Mouse (Mus musculus) colon, adult 2 months (tissue): ENCODE data around the gene Ikzf5. TPM values are rescaled to one million over a fixed set of nuclear protein-coding genes. Genes with fewer than 3 reads are reported as not detected.

ENCODE experiments used
- polyA plus RNA-seq: library from polyadenylated mRNA; depleted of rRNA; stranded (reverse); fragments of >200 nt; gene quantifications from 2 replicates; pipeline ENCODE4 v1.2.3, GENCODE M21; 2012; rRNA removed

Gene Ikzf5
- 6.4 and 7.0 TPM in 2 replicates for polyA plus RNA-seq

DNA sequence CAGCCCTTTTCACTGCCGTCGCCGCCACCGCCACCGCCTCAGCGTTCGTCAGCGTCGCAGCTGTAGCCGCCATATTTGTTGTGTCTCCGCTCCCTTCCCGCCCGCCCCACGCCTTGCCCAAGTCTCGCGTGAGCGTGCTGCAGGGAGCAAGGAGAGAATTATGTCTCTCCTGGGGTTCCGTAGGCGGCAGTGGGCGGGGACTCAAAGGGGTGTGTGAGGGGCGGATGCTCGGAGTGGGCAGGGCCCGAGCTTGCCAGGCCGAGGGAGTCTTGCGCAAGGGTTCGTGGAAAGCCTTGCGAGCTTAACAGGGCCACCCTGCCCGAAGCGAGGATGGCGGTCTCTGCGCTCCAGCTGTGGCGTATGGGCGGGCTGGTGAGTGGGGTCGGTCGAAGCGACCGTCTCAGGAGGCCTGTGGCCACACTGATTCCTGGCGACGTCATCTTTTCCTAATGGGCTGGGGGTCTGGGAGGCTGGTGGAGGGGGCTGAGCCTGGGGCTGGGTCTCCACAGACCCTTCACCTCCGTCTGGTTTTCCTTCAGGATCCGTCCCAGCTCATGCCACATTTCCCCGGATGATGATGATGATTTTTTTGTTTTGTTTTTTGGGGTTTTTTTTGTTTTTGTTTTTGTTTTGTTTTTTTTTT is at the start of gene Ikzf5, which contains the start of gene Acadsb:
Gene Ikzf5, minus strand, starts transcription at position 106 of the 643 bp plus-strand sequence.
Gene Acadsb, plus strand, starts transcription at position 186 of the 643 bp plus-strand sequence.

DNA sequence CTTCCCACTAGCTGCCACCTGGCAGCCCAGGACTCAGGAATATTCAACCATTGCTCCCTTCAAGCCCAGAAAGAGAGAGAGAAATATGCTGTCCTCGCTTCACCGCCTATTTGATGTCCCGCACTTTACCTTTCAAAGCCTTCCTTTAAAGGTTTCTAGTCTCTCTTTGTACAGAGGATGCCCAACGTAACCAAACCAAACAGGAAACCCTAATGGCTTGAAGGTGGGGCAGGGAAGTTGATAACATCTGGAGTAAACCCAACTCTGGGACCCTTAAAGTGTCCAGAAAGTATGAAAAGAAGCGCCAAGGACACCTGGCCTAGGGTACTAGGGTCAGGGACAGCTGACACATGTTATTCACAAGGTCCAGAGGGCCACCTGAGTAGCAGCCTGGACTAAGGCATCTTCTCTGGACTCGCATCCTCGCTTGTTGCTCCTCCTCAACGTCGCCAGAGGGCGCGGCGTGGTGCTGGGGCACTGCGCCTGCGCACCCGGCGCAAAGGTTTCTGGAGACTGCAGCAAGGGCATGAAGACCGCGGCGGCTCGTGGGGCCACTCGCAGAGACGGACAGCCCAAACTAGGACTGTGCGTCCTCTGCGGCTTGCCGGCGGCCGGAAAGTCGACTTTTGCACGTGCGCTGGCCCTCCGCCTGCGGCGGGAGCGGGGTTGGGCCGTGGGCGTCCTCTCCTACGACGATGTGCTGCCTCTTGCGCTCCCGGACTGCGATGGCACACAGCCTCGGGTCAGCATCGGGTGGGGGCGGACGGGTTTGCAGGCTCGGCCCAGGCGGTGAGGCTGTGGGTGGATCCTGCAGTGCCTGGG is 39.5 kb downstream of the Ikzf5 start, which contains the start of gene Pstk:
Gene Pstk, plus strand, starts transcription at position 494 of the 822 bp plus-strand sequence.

DNA sequence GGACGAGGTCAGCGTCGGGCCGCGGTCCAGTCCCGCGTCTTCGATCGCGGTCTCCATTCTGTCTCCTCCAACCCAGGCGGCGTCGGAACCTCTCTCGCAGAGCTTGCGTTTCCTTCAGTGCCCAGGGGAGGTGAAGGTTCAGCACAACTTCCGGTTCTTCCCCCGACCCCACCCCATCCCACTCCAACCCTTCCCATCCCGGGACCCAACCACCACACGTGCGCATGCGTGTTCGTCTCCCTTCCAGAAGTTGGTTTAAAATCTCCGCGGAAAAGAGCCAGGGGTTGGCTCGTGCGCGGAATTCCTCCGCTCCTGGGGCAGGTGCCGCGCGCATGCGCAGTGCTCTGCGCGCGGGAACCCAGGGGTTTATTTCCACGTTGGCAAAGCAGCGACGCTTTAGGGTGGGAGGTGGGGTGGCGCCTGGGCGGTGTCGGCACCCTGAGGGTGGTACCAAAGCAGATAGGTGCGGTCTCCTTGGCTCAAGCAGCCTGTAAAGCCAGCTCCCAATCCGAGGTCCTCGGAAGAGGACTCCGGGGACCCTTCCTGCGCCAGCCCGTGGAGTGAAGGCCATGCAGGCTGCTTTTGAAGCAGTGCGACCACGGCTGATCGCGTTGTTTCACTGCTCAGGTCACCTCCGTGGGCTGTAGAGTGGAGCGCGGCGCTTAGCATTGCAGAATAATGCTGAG is 47.6 kb downstream of the Ikzf5 start, which contains the start of gene 2310057M21Rik:
Gene 2310057M21Rik, minus strand, starts transcription at position 145 of the 686 bp plus-strand sequence.

Other genes with a start within 250 kb of the Ikzf5 start
- 0.12 TPM in 1 of 2 replicates, not detected in the other for gene 5430419D17Rik, start 236.1 kb downstream of the Ikzf5 start, polyA plus RNA-seq
- gene Cuzd1, start 88.2 kb downstream of the Ikzf5 start, polyA plus RNA-seq: 5.2 TPM in 1 of 2 replicates, not detected in the other
- not detected in 2 replicates for gene Fam24b, start 81.0 kb downstream of the Ikzf5 start, polyA plus RNA-seq
- gene Fam24a, start 76.7 kb downstream of the Ikzf5 start, polyA plus RNA-seq: not detected in 2 replicates
- gene 2310057M21Rik, start 47.8 kb downstream of the Ikzf5 start, polyA plus RNA-seq: 1.7 and 2.5 TPM in 2 replicates
- 61.4 and 76.9 TPM in 2 replicates for gene Pstk, start 39.4 kb downstream of the Ikzf5 start, polyA plus RNA-seq
- gene Acadsb, start 80 bp upstream of the Ikzf5 start, polyA plus RNA-seq: 2.7 and 3.2 TPM in 2 replicates
- 4.1 and 4.6 TPM in 2 replicates for gene Hmx3, start 132.3 kb upstream of the Ikzf5 start, polyA plus RNA-seq
- gene Hmx2, start 138.3 kb upstream of the Ikzf5 start, polyA plus RNA-seq: 1.1 TPM in 2 replicates
- gene Bub3, start 149.7 kb upstream of the Ikzf5 start, polyA plus RNA-seq: 44.6 and 47.3 TPM in 2 replicates